Mouse (Mus musculus): Measurements from ENCODE around the gene Sar1b.

Sar1b gene

DNA sequence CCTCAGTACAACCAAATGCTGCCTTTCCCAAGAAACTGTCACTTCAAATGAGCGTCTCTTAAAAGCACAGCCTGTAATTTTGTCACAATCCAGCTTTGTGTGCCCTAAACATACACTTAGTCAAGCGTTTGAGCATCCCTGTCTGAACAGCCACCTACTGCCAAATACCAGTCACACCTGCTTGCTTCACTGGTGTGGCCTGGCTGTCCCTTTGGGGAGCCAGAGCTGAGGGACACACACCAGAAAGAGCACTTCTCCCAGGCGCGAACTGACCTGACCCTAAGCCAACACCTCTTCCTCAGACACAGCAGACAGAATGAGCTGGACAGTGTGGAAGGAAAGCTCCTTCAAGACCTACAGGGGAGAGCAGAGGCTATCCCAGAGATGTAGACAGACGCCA lies 69.5 kb downstream of the Sar1b start:
- DNase-seq = no peak

DNA sequence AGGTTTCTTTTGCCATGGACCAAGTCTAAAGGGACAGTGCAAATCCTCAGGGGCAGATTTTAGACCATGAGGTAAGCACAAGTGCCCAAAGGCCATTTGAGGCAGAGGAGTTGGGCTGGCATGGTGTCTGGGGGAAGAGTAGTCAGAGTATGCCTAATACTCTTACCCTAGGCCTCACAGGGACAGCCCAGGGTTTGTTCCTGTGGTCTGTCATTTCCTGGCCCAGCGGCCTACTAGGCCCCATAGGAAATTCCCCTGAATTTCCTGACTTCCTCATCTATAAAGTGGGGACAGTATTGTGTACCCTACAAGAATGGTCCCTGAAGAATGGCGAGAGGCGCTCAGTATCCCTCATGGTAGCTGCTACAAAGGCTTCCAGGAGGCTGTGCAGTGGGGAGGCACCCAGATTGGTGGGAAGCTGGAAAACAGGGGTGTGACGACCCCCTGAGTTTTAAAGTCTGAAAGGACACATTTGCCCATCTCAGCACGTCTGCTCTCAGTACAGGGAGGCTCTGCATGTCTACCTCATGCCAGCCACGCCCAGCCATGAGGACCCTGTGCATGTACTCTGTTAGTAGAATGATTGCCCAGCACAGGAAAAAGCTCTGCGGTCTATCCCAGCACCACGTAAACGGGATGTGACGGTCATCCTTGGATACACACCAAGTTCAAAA lies 70.0 kb downstream of the Sar1b start:
- no peak for DNase-seq

DNA sequence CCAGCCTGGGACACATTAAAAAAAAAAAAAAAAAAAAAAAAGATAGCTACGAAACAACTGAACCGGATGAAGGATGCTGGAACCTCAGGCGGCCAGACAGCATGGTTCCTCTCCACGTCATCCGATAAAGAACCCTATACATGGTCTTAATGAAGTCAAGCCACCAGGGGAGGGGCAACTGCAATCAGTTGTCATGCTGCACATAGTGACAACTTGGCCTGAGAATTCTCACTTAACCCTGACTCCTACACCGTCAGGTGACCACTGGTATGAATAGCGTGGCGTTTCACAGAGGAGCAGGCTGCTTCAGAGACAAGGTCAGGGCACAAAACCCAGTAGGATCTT lies 70.6 kb downstream of the Sar1b start:
- no peak for DNase-seq

DNA sequence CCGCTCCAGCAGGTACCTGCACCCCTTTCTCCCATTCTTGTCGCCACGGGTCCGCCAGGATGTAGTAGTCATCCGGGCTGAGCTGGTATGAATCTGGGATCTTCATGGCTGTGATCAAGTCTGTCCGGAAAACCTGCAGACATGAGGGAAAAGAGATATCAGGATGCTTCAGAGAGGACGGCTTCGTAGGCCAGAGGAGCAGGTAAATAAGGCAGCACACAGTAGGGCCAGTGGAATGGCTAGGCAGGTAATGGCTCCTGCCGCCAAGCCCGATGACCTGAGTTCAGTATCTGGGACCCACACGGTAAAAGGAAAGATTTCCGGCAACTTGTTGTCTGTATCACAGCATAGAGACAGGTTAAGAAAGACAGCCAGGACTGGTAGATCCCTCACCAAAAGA lies 72.1 kb downstream of the Sar1b start:
- no peak for DNase-seq

DNA sequence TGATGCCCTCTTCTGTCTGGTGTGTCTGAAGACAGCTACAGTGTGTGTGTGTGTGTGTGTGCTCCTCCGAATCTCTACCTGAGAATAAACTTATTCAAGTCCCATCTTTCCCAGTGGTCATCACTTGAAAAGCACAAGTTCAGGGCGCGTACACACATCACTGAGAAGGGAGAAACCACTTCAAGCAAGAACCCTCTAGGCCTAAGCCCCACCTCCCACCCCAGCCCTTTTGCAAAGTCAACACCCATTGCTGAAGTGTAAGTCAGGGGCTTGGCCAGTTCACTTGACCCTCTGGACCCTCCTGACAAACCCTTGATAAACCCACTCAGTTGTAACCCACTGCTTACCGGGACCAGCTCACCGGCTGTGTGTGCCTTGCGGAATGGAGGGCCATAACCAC lies 73.0 kb downstream of the Sar1b start:
- DNase-seq = no peak

DNA sequence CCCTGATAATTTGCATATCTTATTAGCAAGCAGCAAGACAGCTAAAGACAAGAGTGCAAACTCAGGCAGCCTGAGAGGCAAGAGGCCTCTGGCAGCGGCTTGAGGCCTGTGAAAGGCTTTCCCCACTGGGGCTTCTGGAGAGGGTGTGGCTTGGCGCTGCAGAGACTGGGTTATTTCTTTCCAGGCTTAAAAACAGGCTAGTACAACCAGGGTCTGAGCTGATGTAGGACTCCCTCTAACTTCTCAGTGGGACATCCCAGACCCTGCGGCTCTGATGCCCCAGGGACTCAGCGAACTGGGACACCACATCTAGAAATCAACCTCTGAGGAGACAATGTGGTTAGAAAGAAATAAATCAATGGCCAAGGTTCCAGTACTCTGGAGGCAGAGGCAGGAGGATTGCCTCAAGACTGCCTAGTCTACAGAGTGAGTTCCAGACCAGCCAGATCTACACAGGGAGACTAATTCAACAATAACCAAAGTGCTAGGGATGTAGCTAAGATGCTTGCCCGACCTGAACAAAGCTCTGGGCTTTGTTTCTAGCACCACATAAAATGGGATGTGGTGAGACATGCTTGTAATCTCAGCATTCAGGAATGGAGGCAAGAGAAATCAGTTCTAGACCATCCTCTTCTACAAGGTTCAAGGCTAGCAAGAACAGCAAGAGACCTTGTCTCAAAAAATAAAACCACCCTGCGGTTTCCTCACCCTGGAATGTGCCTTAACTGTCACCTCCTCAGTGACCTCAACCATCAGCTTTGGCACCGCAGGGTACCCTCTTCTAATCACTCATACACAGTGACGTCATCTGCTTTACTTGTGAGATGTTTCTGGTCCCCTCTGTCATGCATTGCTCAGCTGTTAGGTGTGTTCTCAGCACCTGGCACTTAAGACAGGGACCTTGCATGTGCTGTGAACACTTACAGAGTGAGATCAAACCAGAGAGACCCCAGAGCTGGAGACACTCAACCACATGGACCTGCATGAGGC lies 74.0 kb downstream of the Sar1b start:
- peak; percentile 6 for DNase-seq

DNA sequence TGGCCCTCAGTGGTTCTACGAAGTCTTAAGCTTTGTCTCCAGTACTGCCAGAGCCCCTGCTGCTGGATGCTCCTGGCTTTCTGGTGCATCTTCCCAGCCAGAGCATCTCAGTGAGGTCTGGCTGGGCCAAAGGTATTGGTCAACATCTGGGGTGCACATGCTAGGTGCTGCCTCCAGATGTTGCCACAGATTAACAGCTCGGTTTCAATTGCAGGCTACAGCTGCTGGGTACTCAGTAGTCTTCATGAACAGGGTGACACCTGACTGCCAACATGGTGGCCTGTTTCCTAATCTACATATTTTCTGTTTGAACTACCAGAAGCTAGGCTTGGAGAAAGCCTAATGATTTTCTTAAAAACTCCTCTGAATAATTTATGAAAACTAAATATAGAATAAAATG lies 75.6 kb downstream of the Sar1b start:
- DNase-seq = no peak

DNA sequence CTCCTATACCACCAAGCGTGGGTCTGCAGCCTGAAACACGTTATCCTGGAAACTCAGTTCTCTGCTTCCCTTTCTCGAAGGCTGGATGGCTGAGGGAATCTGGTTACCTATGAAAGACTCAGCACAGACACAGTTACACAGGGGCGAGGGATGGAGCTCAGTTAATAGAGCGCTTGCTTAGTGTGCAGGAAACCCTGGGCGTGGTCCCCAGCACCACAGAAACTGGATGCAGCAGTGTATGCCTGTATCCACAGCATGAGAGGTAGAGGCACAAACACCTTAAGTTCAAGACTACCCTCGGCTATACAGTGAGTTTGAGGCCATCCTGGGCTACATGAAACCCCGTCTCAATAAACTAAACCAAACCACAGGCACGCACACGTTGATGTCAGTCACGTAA lies 76.5 kb downstream of the Sar1b start:
- DNase-seq = no peak

DNA sequence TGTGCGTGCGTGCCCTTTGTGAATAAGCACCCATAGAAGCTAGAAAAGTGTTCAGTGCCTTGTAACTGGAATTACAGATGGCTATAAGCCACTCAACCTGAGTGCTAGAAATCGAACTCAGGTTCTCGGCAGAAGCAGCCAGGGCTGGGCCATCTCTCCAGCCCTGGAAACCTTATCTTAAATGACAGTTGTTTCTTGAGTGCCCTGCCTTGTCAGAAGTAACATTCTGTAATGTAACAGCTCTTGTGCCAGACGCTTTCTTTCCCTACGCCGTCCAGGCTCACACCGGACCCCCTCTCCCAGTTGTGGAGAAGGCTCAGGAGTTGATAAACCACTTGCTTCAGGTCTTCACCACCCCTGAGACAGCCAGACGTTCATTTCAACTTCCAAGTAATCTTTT lies 77.2 kb downstream of the Sar1b start:
- no peak for DNase-seq

DNA sequence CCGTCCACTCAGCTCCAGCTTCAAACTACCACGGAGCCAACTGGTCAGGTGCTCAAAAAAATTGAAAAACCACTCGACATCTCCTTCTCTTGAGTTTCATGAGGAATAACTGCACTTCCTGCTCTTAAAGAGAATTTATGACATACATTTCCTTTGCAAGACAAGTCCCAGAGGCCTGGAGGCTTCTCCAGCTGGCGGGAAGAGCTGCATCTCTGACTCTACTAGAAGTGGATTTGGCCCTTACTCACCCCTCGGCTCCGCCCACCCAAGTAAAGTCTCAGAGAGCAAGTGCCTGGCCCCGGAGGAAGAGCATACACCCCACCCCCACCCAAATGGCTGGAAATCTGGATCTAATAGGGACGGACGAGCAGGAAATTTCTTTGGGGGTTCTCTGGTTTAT lies 77.7 kb downstream of the Sar1b start:
- no peak for DNase-seq
